Comparison of ENCODE assay signal across 16 mouse cellular contexts in the genomic region with DNA sequence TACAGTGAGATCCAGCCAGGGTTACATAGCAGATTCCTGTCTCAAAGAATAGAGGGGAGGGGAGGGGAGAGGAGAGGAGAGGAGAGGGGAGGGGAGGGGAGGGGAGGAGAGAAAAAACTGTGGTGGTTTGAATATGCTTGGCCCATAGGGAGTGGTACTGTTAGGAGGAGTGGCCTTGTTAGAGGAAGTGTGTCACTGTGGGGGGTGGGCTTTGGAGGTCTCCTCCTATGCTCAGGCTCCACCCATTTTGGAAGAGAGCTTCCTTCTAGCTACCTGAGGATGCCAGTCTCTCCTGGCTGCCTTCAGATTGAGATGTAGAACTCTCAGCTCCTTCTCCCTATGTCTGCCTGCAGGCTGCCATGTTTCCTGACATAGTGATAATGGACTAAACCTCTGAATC.
"Had no signal": no experiment of that assay in that cellular context is flagged by ENCODE, and none has a peak within 500 bp of the region (broad histone marks: within the 10 kb centered on the region; RNA-seq: fewer than 3 reads in every experiment).

No protein-coding gene starts in this region.

- H3K4me2 ChIP-seq: neural tube, embryonic 13.5 days; neural tube, embryonic 15.5 days; stomach, embryonic 15.5 days had no signal

- H3K27me3 ChIP-seq: neural tube, embryonic 13.5 days; neural tube, embryonic 15.5 days; stomach, embryonic 15.5 days had no signal

- H3K9ac ChIP-seq: neural tube, embryonic 13.5 days; neural tube, embryonic 15.5 days; stomach, embryonic 15.5 days had no signal

- DNase-seq: retina, postnatal 1 day; right cerebral cortex, adult 18-20 months; right cerebral cortex, postnatal 14 days; right cerebral cortex, postnatal 25 days; right cerebral cortex, postnatal 4 days; spleen, adult 18-20 months; thymus, adult 18-20 months; thymus, adult 2 months; thymus, postnatal 14 days; thymus, postnatal 25 days; thymus, postnatal 36 days; thymus, postnatal 4 days had no signal

- H3K9me3 ChIP-seq: neural tube, embryonic 13.5 days; neural tube, embryonic 15.5 days; stomach, embryonic 15.5 days had no signal

- H3K4me3 ChIP-seq: neural tube, embryonic 13.5 days; neural tube, embryonic 15.5 days; stomach, embryonic 15.5 days had no signal

- H3K4me1 ChIP-seq: neural tube, embryonic 13.5 days; neural tube, embryonic 15.5 days; stomach, embryonic 15.5 days had no signal

- H3K27ac ChIP-seq: neural tube, embryonic 13.5 days; neural tube, embryonic 15.5 days; stomach, embryonic 15.5 days; stomach, postnatal 0 days had no signal

- H3K36me3 ChIP-seq: neural tube, embryonic 13.5 days; neural tube, embryonic 15.5 days; stomach, embryonic 15.5 days had no signal
